Mouse (Mus musculus) midbrain, embryonic 15.5 days (tissue): Measurements from ENCODE around the gene Aatk. TPM values are rescaled to one million over a fixed set of nuclear protein-coding genes. Genes with fewer than 3 reads are reported as not detected.

Source experiments
- ATAC-seq: fragments of 200-750 bp; cut with Nextera tagmentation; replicated peaks from 2 replicates; pipeline ENCODE4 v1.8.0; 2017; ENCODE audit warnings: moderate TSS enrichment
- H3K27ac ChIP-seq: fragments of 300-500 bp; sonication (generic); 2 replicates; pipeline ENCODE4 v1.5.1; 2015; ENCODE audit warnings: mild to moderate bottlenecking, inconsistent platforms
- H3K27me3 ChIP-seq: fragments of 300-500 bp; sonication (generic); replicated peaks from 2 replicates; pipeline ENCODE4 v1.6.1; 2015; ENCODE audit warnings: inconsistent platforms
- H3K36me3 ChIP-seq: fragments of 300-500 bp; sonication (generic); replicated peaks from 2 replicates; pipeline ENCODE4 v1.6.1; 2015; ENCODE audit warnings: inconsistent platforms
- H3K4me1 ChIP-seq: fragments of 300-500 bp; sonication (generic); 2 replicates; pipeline ENCODE4 v1.6.1; 2015; ENCODE audit warnings: inconsistent platforms
- H3K4me2 ChIP-seq: fragments of 300-500 bp; sonication (generic); 2 replicates; pipeline ENCODE4 v1.6.1; 2015; ENCODE audit warnings: inconsistent platforms, mild to moderate bottlenecking, moderate library complexity
- H3K4me3 ChIP-seq: fragments of 300-500 bp; sonication (generic); 2 replicates; pipeline ENCODE4 v1.5.1; 2015; ENCODE audit warnings: mild to moderate bottlenecking, inconsistent platforms
- H3K9ac ChIP-seq: fragments of 300-500 bp; sonication (generic); 2 replicates; pipeline ENCODE4 v1.6.1; 2015; ENCODE audit warnings: mild to moderate bottlenecking, inconsistent platforms
- H3K9me3 ChIP-seq: fragments of 300-500 bp; sonication (generic); 2 replicates; pipeline ENCODE4 v1.6.1; 2016; ENCODE audit warnings: inconsistent platforms
- WGBS: fragments of 180-500 bp; shearing (Covaris S2); methylation state at CpG from one replicate; pipeline ENCODE4 v1.1.7; 2015; ENCODE audit warnings: mixed read lengths; 5-methylcytosine and 5-hydroxymethylcytosine counted together
- polyA plus RNA-seq: library from polyadenylated mRNA; unstranded; fragments of >200 nt; fragmentation: Nextera tagmentation; extraction: Ambion mirVana; gene quantifications from 2 replicates; pipeline ENCODE4 v1.2.1, GENCODE M21; 2015

The Aatk gene
- polyA plus RNA-seq, 1 experiment from 2014 or later, result 45.3 TPM

DNA sequence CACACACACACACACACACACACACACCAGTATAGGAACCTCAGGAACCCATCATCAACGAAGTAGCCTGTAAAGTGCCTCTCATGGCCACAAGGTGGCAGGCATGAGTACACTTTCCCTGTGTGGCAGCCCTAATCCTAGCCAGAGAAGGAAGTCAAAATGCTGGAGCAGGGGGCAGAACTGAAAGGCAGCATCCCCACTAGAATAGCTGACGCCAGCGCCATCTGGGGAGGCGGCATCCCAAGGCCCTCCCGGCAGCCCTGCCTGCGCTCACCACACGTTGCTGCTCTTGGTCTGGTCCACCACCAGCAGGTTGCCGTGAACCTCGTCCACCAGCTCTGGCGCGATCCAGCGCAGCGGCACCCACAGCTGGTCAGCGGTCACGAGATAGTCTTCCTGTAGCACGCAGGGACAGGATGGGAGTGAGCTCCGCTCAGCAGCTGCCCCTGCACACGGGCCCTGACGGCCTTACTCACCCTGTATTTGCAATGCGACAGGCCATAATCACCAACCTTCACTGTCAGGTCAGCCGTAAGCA, 33.7 kb downstream of the Aatk start:
- Histone ChIP-seq H3K4me2 (peak overlapping the region; percentile 37), H3K4me1 (peaks cover 17% of the 10 kb centered on the region), H3K4me3 (no peak overlapping the region), H3K36me3 (peaks cover 26% of the 10 kb centered on the region), H3K27me3 (no peaks in the 10 kb centered on the region; the same call in 1 of the 2 replicates), H3K9me3 (no peaks in the 10 kb centered on the region), H3K9ac (peak overlapping the region; percentile 26; the same call in 1 of the 2 replicates), H3K27ac (peak overlapping the region; percentile 18; the same call in 1 of the 2 replicates)
- WGBS, result 11% methylated on average over 21 of the region's 21 CpGs
- ATAC-seq, result peak; percentile 71

GRCm38 (mm10) chr11:120012702-120013101, 34.3 kb downstream of the Aatk start:
- H3K27me3 ChIP-seq, result no peaks in the 10 kb centered on the region; the same call in 1 of the 2 replicates
- H3K36me3 ChIP-seq, result peaks cover 26% of the 10 kb centered on the region
- 75% methylated on average over 13 of the region's 13 CpGs for WGBS
- H3K27ac ChIP-seq, result no peak overlapping the region
- peaks cover 17% of the 10 kb centered on the region for H3K4me1 ChIP-seq
- no peak overlapping the region for H3K9ac ChIP-seq
- no peak overlapping the region for H3K4me3 ChIP-seq
- ATAC-seq, result peak; percentile 13; the same call in 1 of the 2 replicates
- H3K4me2 ChIP-seq, result no peak overlapping the region
- H3K9me3 ChIP-seq, result no peaks in the 10 kb centered on the region

- Histone ChIP-seq H3K36me3 (peaks cover 26% of the 10 kb centered on the region), H3K27me3 (no peaks in the 10 kb centered on the region; the same call in 1 of the 2 replicates), H3K9me3 (no peaks in the 10 kb centered on the region), H3K9ac (no peak overlapping the region), H3K4me3 (no peak overlapping the region), H3K4me2 (peak overlapping the region; percentile 8; the same call in 1 of the 2 replicates), H3K27ac (no peak overlapping the region), H3K4me1 (peaks cover 17% of the 10 kb centered on the region)
- peak; percentile 35 for ATAC-seq
- 51% methylated on average over 43 of the region's 43 CpGs for WGBS
Measured at GRCm38 (mm10) chr11:120011761-120012560, 35.0 kb downstream of the Aatk start.

- 76% methylated on average over 11 of the region's 11 CpGs for WGBS
- no peak overlapping the region for H3K27ac ChIP-seq
- H3K4me2 ChIP-seq, result peak overlapping the region; percentile 8; the same call in 1 of the 2 replicates
- no peaks in the 10 kb centered on the region; the same call in 1 of the 2 replicates for H3K27me3 ChIP-seq
- H3K9ac ChIP-seq, result no peak overlapping the region
- H3K36me3 ChIP-seq, result peaks cover 26% of the 10 kb centered on the region
- no peak overlapping the region for H3K4me3 ChIP-seq
- peaks cover 17% of the 10 kb centered on the region for H3K4me1 ChIP-seq
- no peak for ATAC-seq
- no peaks in the 10 kb centered on the region for H3K9me3 ChIP-seq
Measured at GRCm38 (mm10) chr11:120011114-120011760, 35.7 kb downstream of the Aatk start.

DNA sequence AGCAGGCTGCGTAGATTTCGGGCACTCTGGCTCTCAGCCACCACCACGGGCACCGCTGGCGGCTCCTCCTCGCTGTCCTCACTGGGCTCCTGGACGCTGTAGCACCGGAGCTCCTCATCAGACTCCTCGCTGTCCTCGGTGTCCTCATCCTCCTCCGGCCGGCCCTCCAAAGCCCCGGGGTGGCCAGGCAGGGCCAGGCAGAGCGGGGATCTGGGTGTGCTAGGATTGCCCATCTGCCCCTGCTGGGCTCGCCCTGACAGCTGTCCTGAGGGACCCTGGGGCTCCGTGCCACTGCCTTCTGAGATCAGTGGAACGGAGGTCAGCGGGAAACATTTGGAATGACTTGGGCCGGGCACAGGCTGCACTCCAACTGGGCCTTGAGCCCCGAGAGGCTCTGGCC, 37.0 kb downstream of the Aatk start:
- H3K36me3 ChIP-seq, result peaks cover 26% of the 10 kb centered on the region
- H3K27me3 ChIP-seq, result no peaks in the 10 kb centered on the region; the same call in 1 of the 2 replicates
- ATAC-seq, result no peak
- peaks cover 17% of the 10 kb centered on the region for H3K4me1 ChIP-seq
- no peak overlapping the region for H3K27ac ChIP-seq
- H3K4me3 ChIP-seq, result no peak overlapping the region
- 87% methylated on average over 20 of the region's 20 CpGs for WGBS
- no peak overlapping the region for H3K4me2 ChIP-seq
- no peak overlapping the region for H3K9ac ChIP-seq
- no peaks in the 10 kb centered on the region for H3K9me3 ChIP-seq

DNA sequence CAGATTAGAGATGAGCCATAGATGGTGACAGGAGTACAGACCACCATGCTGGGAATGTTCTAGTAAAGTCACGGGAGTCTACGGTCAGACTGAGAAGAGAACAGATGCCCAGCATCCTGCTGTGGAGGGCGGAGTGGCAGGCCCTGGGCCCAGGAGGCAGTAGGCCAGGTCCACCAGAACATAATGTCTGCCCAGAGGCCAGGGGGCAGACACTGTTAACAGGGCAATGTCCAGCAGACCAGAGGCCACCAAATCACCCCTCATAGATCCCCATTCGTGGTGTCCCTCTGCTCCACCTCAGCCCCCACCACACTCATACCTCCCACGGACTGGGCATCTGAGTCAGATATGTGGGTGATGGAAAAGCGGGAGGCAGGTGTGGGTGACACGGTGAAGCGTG, 38.0 kb downstream of the Aatk start:
- no peak for ATAC-seq
- Histone ChIP-seq H3K9ac (no peak overlapping the region), H3K4me1 (peaks cover 17% of the 10 kb centered on the region), H3K36me3 (peaks cover 26% of the 10 kb centered on the region), H3K27ac (no peak overlapping the region), H3K4me3 (no peak overlapping the region), H3K27me3 (no peaks in the 10 kb centered on the region), H3K9me3 (no peaks in the 10 kb centered on the region), H3K4me2 (no peak overlapping the region)
- WGBS, result 93% methylated on average over 8 of the region's 8 CpGs

DNA sequence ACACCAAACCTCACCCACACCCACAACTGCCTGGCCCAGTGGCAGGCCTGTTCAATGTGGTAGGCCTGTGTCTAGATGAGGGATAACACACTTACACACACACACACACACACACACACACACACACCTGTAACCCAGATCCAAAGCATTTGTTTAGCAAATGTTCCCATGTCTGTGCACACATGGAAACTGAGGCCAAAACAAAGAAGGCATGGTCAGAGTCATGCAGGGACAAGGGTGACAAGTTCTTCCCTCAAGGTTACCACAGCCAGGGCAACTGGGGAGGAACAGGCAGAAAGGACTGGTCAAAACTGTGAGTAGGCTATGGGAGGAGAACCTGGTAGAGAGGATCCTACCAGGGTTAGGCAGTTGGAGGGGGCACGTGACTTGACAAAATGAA, 38.5 kb downstream of the Aatk start:
- Histone ChIP-seq H3K9me3 (no peaks in the 10 kb centered on the region), H3K27me3 (no peaks in the 10 kb centered on the region), H3K9ac (no peak overlapping the region), H3K4me1 (peaks cover 16% of the 10 kb centered on the region), H3K4me2 (no peak overlapping the region), H3K27ac (no peak overlapping the region), H3K36me3 (peaks cover 26% of the 10 kb centered on the region), H3K4me3 (no peak overlapping the region)
- no peak for ATAC-seq
- WGBS, result 96% methylated on average over 1 of the region's 1 CpGs

GRCm38 (mm10) chr11:120007496-120008080, 39.4 kb downstream of the Aatk start:
- 62% methylated on average over 4 of the region's 4 CpGs for WGBS
- peaks cover 26% of the 10 kb centered on the region for H3K36me3 ChIP-seq
- H3K27me3 ChIP-seq, result no peaks in the 10 kb centered on the region

GRCm38 (mm10) chr11:120005434-120006317, 41.3 kb downstream of the Aatk start:
- no peak for ATAC-seq
- H3K27me3 ChIP-seq, result no peaks in the 10 kb centered on the region
- no peak overlapping the region for H3K27ac ChIP-seq
- H3K4me2 ChIP-seq, result no peak overlapping the region
- no peaks in the 10 kb centered on the region for H3K9me3 ChIP-seq
- H3K9ac ChIP-seq, result no peak overlapping the region
- H3K4me1 ChIP-seq, result peaks cover 6% of the 10 kb centered on the region; the same call in 1 of the 2 replicates
- H3K4me3 ChIP-seq, result no peak overlapping the region
- 89% methylated on average over 18 of the region's 18 CpGs for WGBS
- peaks cover 15% of the 10 kb centered on the region; the same call in 1 of the 2 replicates for H3K36me3 ChIP-seq

More at GRCm38 (mm10) chr11:120007496-120008080, 39.4 kb downstream of the Aatk start:
- Histone ChIP-seq H3K27ac (no peak overlapping the region), H3K4me3 (no peak overlapping the region), H3K4me1 (peaks cover 12% of the 10 kb centered on the region), H3K9ac (no peak overlapping the region), H3K9me3 (no peaks in the 10 kb centered on the region), H3K4me2 (no peak overlapping the region)
- ATAC-seq, result no peak

- Histone ChIP-seq H3K4me2 (no peak overlapping the region), H3K27me3 (no peaks in the 10 kb centered on the region)
- WGBS, result 89% methylated on average over 7 of the region's 7 CpGs
Measured at GRCm38 (mm10) chr11:120002634-120003220, 44.2 kb downstream of the Aatk start.

GRCm38 (mm10) chr11:120002041-120002440, 44.9 kb downstream of the Aatk start:
- ATAC-seq, result no peak
- WGBS, result 72% methylated on average over 5 of the region's 5 CpGs
- Histone ChIP-seq H3K4me1 (peaks cover 6% of the 10 kb centered on the region; the same call in 1 of the 2 replicates), H3K27ac (no peak overlapping the region), H3K9ac (no peak overlapping the region), H3K27me3 (no peaks in the 10 kb centered on the region), H3K36me3 (0 out of 2 replicates have a peak, but pooled peaks cover 2% of the 10 kb centered on the region), H3K9me3 (no peaks in the 10 kb centered on the region), H3K4me3 (no peak overlapping the region), H3K4me2 (no peak overlapping the region)

More at GRCm38 (mm10) chr11:120002634-120003220, 44.2 kb downstream of the Aatk start:
- no peak overlapping the region for H3K27ac ChIP-seq
- ATAC-seq, result no peak
- no peak overlapping the region for H3K4me3 ChIP-seq
- H3K36me3 ChIP-seq, result no peaks in the 10 kb centered on the region
- H3K4me1 ChIP-seq, result peaks cover 6% of the 10 kb centered on the region; the same call in 1 of the 2 replicates
- no peak overlapping the region for H3K9ac ChIP-seq
- no peaks in the 10 kb centered on the region for H3K9me3 ChIP-seq
